Mouse (Mus musculus) embryonic fibroblast, embryonic 13.5 days (primary cell): ENCODE results near the gene Plekhg5. TPM values are rescaled to one million over a fixed set of nuclear protein-coding genes. Genes with fewer than 3 reads are reported as not detected.

ENCODE experiments used
- H3K27ac ChIP-seq: 2 replicates; pipeline ENCODE4 v1.5.1; 2012; ENCODE audit warnings: low read length, control low read depth, inconsistent platforms; ENCODE audit not compliant: insufficient read depth
- H3K4me1 ChIP-seq: 2 replicates; pipeline ENCODE4 v1.6.1; 2011; ENCODE audit warnings: low read length; ENCODE audit not compliant: control insufficient read depth, insufficient read depth
- H3K4me3 ChIP-seq: 2 replicates; pipeline ENCODE4 v1.5.1; 2011; ENCODE audit warnings: mild to moderate bottlenecking, control low read depth, low read length; ENCODE audit not compliant: insufficient read depth
- CTCF ChIP-seq: IDR thresholded peaks from 2 replicates; pipeline ENCODE4 v1.5.1; 2011; ENCODE audit warnings: mild to moderate bottlenecking, control low read depth, low read length, moderate library complexity, borderline replicate concordance; ENCODE audit not compliant: insufficient read depth
- POLR2A ChIP-seq: IDR thresholded peaks from 2 replicates; pipeline ENCODE4 v1.6.1; 2011; ENCODE audit warnings: low read depth, mild to moderate bottlenecking, control low read depth, low read length, moderate library complexity
- polyA plus RNA-seq: library from polyadenylated mRNA; stranded (reverse); fragments of >200 nt; gene quantifications from 2 replicates; pipeline ENCODE4 v1.2.4, GENCODE M21; 2011; ENCODE audit warnings: low read depth; ENCODE audit not compliant: missing spikeins, insufficient read length

Gene Plekhg5
- polyA plus RNA-seq, 1 experiment: 8.8 TPM

GRCm38 (mm10) chr4:152069245-152069644, 3.1 kb upstream of the Plekhg5 start:
- H3K4me3 ChIP-seq: no peak overlapping the region
- no peaks in the 10 kb centered on the region for H3K4me1 ChIP-seq
- TF ChIP-seq POLR2A: no peak
- no peak overlapping the region for H3K27ac ChIP-seq

- H3K27ac ChIP-seq: no peak overlapping the region
- TF ChIP-seq POLR2A: no peak
- no peak overlapping the region for H3K4me3 ChIP-seq
- no peaks in the 10 kb centered on the region for H3K4me1 ChIP-seq
Observed at GRCm38 (mm10) chr4:152070494-152071396, 1.6 kb upstream of the Plekhg5 start.

GRCm38 (mm10) chr4:152072655-152073054, 357 bp downstream of the Plekhg5 start:
- Histone ChIP-seq H3K4me3 (no peak overlapping the region), H3K4me1 (no peaks in the 10 kb centered on the region), H3K27ac (no peak overlapping the region)
- no peak for TF ChIP-seq POLR2A

- Histone ChIP-seq H3K4me1 (no peaks in the 10 kb centered on the region), H3K4me3 (no peak overlapping the region), H3K27ac (no peak overlapping the region)
- TF ChIP-seq POLR2A: no peak
- TF ChIP-seq CTCF: no peak
Observed at GRCm38 (mm10) chr4:152073715-152074114, 1.4 kb downstream of the Plekhg5 start.

GRCm38 (mm10) chr4:152074548-152074947, 2.2 kb downstream of the Plekhg5 start:
- TF ChIP-seq POLR2A (no peak), CTCF (no peak)
- H3K27ac ChIP-seq: no peak overlapping the region
- H3K4me3 ChIP-seq: no peak overlapping the region
- H3K4me1 ChIP-seq: no peaks in the 10 kb centered on the region

GRCm38 (mm10) chr4:152077191-152077590, 4.9 kb downstream of the Plekhg5 start:
- H3K4me1 ChIP-seq: no peaks in the 10 kb centered on the region
- no peak overlapping the region for H3K27ac ChIP-seq
- no peak overlapping the region for H3K4me3 ChIP-seq
- TF ChIP-seq POLR2A (no peak), CTCF (no peak)

GRCm38 (mm10) chr4:152078105-152078530, 5.8 kb downstream of the Plekhg5 start:
- H3K4me3 ChIP-seq: no peak overlapping the region
- TF ChIP-seq CTCF (no peak), POLR2A (no peak)
- no peak overlapping the region for H3K27ac ChIP-seq
- no peaks in the 10 kb centered on the region for H3K4me1 ChIP-seq

GRCm38 (mm10) chr4:152079261-152079660, 7.0 kb downstream of the Plekhg5 start:
- Histone ChIP-seq H3K4me3 (no peak overlapping the region), H3K27ac (no peak overlapping the region), H3K4me1 (no peaks in the 10 kb centered on the region; the same call in 1 of the 2 replicates)
- TF ChIP-seq CTCF: no peak
- TF ChIP-seq POLR2A: no peak

GRCm38 (mm10) chr4:152079931-152080330, 7.6 kb downstream of the Plekhg5 start:
- no peak overlapping the region for H3K27ac ChIP-seq
- TF ChIP-seq POLR2A: no peak
- no peak for TF ChIP-seq CTCF
- H3K4me3 ChIP-seq: no peak overlapping the region
- no peaks in the 10 kb centered on the region; the same call in 1 of the 2 replicates for H3K4me1 ChIP-seq

- 0 out of 2 replicates have a peak, but pooled peaks have one; percentile 9 for TF ChIP-seq POLR2A
- no peak for TF ChIP-seq CTCF
- 0 out of 2 replicates have a peak overlapping the region, but pooled peaks have one; percentile 59 for H3K27ac ChIP-seq
- H3K4me3 ChIP-seq: no peak overlapping the region
Observed at GRCm38 (mm10) chr4:152083611-152084220, 11.4 kb downstream of the Plekhg5 start.

More at GRCm38 (mm10) chr4:152083611-152084220, 11.4 kb downstream of the Plekhg5 start:
- H3K4me1 ChIP-seq: no peaks in the 10 kb centered on the region; the same call in none of the 2 replicates
